Mouse (Mus musculus): Measurements from ENCODE around the gene Bcorl1.

GRCm38 (mm10) chrX:48453736-48454494 is 112.8 kb downstream of the Bcorl1 start:
- TF ChIP-seq CTCF (IDR thresholded peaks at IDR 0.05; ENCODE audit: low read depth, low read length) (no peak), POLR2A (IDR thresholded peaks at IDR 0.05; ENCODE audit: extremely low read depth, insufficient read depth, low read length) (no peak)

Data from liver, adult 2 months (tissue).